Mouse (Mus musculus): ENCODE data around the gene Tjap1.

DNA sequence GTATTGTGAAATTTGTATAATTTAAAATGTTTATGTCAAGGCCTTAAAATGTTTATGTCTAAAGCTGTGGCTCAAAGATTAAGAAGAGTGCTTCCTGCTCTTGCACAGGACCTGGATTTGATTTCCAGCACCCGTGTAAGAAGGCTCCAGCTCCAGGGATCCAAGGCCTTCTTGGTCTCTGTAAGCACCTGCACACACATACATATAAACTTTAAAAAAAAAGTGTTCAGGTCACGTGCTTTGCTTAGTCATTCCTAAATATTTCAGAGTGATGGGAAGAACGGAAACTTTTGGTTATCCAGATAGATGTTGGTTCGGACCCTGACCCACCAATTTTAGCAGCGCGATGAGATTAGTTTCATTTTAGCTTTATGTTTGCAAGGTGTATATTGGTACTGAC is 45.9 kb upstream of the Tjap1 start:
- TF ChIP-seq GATA1 (IDR thresholded peaks at IDR 0.05; ENCODE audit: low read length) (no peak), TAL1 (IDR thresholded peaks at IDR 0.05; ENCODE audit: low read length) (no peak)
